Mouse (Mus musculus) thymus, postnatal 0 days (tissue): Measurements from ENCODE around the gene Rlbp1. TPM values are rescaled to one million over a fixed set of nuclear protein-coding genes. Genes with fewer than 3 reads are reported as not detected.

Experiments
- DNase-seq: peaks from one replicate; pipeline ENCODE4 v3.0.0-alpha.2; 2015; ENCODE audit warnings: low spot score
- polyA plus RNA-seq: library from polyadenylated mRNA; unstranded; fragments of >200 nt; fragmentation: Nextera tagmentation; extraction: Ambion mirVana; gene quantifications from 2 replicates; pipeline ENCODE4 v1.2.1, GENCODE M21; 2015

The Rlbp1 gene
- polyA plus RNA-seq, 1 experiment from 2014 or later = 0.30 TPM

GRCm38 (mm10) chr7:79376516-79377275 is 10.2 kb downstream of the Rlbp1 start:
- DNase-seq = no peak

GRCm38 (mm10) chr7:79375594-79375993 is 11.3 kb downstream of the Rlbp1 start:
- DNase-seq = no peak

- DNase-seq = no peak
Observed at GRCm38 (mm10) chr7:79374017-79374416, 12.8 kb downstream of the Rlbp1 start.

GRCm38 (mm10) chr7:79371321-79371879 is 15.4 kb downstream of the Rlbp1 start:
- DNase-seq = peak; percentile 84

GRCm38 (mm10) chr7:79369416-79369815 is 17.4 kb downstream of the Rlbp1 start:
- DNase-seq = no peak

GRCm38 (mm10) chr7:79368664-79369063 is 18.2 kb downstream of the Rlbp1 start:
- no peak for DNase-seq

- DNase-seq = peak; percentile 92
Observed at GRCm38 (mm10) chr7:79363370-79364043, 23.3 kb downstream of the Rlbp1 start.

- DNase-seq = no peak
Observed at GRCm38 (mm10) chr7:79362830-79363229, 24.0 kb downstream of the Rlbp1 start.

- no peak for DNase-seq
Observed at GRCm38 (mm10) chr7:79362208-79362607, 24.6 kb downstream of the Rlbp1 start.

- DNase-seq = no peak
Observed at GRCm38 (mm10) chr7:79360056-79360455, 26.8 kb downstream of the Rlbp1 start.

GRCm38 (mm10) chr7:79359183-79359435 is 27.7 kb downstream of the Rlbp1 start:
- no peak for DNase-seq

GRCm38 (mm10) chr7:79358350-79359182 is 28.3 kb downstream of the Rlbp1 start:
- DNase-seq = peak; percentile 43

- peak; percentile 81 for DNase-seq
Observed at GRCm38 (mm10) chr7:79349738-79350386, 37.0 kb downstream of the Rlbp1 start.

GRCm38 (mm10) chr7:79348816-79349215 is 38.0 kb downstream of the Rlbp1 start:
- no peak for DNase-seq

GRCm38 (mm10) chr7:79347108-79347813 is 39.6 kb downstream of the Rlbp1 start:
- DNase-seq = no peak

- DNase-seq = no peak
Observed at GRCm38 (mm10) chr7:79346555-79347075, 40.2 kb downstream of the Rlbp1 start.

- DNase-seq = peak; percentile 71
Observed at GRCm38 (mm10) chr7:79345902-79346301, 40.9 kb downstream of the Rlbp1 start.

GRCm38 (mm10) chr7:79336362-79336910 is 50.4 kb downstream of the Rlbp1 start:
- no peak for DNase-seq

- DNase-seq = no peak
Observed at GRCm38 (mm10) chr7:79333419-79333818, 53.4 kb downstream of the Rlbp1 start.

- DNase-seq = no peak
Observed at GRCm38 (mm10) chr7:79331197-79331596, 55.7 kb downstream of the Rlbp1 start.
